Mouse (Mus musculus) heart, adult 18-20 months (tissue): ENCODE measurements at regions not wholly inside any gene's neighbourhood (a gene's known extent, or its start where the extent isn't known, plus 50 kb on each side); places are given as distances from the start of the nearest gene placed in this dataset.
"Not testable (repeated sequence)": the region's sequence is repeated elsewhere in the genome, so short reads cannot be mapped to it uniquely, and the experiment has no call there.

Experiments
- DNase-seq, 2 experiments: peaks; one replicate each; pipeline ENCODE4 v3.0.0; 2021 to 2022; ENCODE audit warnings: mixed read lengths in 1 of 2

GRCm38 (mm10) chr12:48387724-48388123 lies 994.7 kb upstream of the Foxg1 start:
- DNase-seq: no peak

- DNase-seq: no peak
Measured at GRCm38 (mm10) chr12:48388192-48388812, 994.2 kb upstream of the Foxg1 start.

GRCm38 (mm10) chr12:48391008-48391407 lies 991.5 kb upstream of the Foxg1 start:
- no peak for DNase-seq

- DNase-seq: no peak
Measured at GRCm38 (mm10) chr12:48439333-48440046, 943.0 kb upstream of the Foxg1 start.

GRCm38 (mm10) chr12:48448719-48449118 lies 933.7 kb upstream of the Foxg1 start:
- not testable (repeated sequence) for DNase-seq

GRCm38 (mm10) chr12:48462392-48462791 lies 920.1 kb upstream of the Foxg1 start:
- DNase-seq: no peak

- no peak for DNase-seq
Measured at GRCm38 (mm10) chr12:48500735-48501134, 881.7 kb upstream of the Foxg1 start.

- no peak for DNase-seq
Measured at GRCm38 (mm10) chr12:48511594-48511993, 870.9 kb upstream of the Foxg1 start.

GRCm38 (mm10) chr12:48512259-48512658 lies 870.2 kb upstream of the Foxg1 start:
- no peak for DNase-seq

- DNase-seq: no peak
Measured at GRCm38 (mm10) chr12:48521996-48522395, 860.5 kb upstream of the Foxg1 start.

- peak in 1 of 2 experiments; percentile 25 for DNase-seq
Measured at GRCm38 (mm10) chr12:48559690-48560089, 822.8 kb upstream of the Foxg1 start.

GRCm38 (mm10) chr12:48604401-48605197 lies 777.9 kb upstream of the Foxg1 start:
- no peak for DNase-seq

- DNase-seq: no peak
Measured at GRCm38 (mm10) chr12:48605423-48605822, 777.0 kb upstream of the Foxg1 start.

GRCm38 (mm10) chr12:48609391-48609790 lies 773.1 kb upstream of the Foxg1 start:
- no peak for DNase-seq

- peak in 1 of 2 experiments; percentile 2 for DNase-seq
Measured at GRCm38 (mm10) chr12:48612066-48612465, 770.4 kb upstream of the Foxg1 start.

- DNase-seq: no peak
Measured at GRCm38 (mm10) chr12:48616337-48616736, 766.1 kb upstream of the Foxg1 start.

GRCm38 (mm10) chr12:48633559-48633958 lies 748.9 kb upstream of the Foxg1 start:
- DNase-seq: no peak

GRCm38 (mm10) chr12:48634671-48635241 lies 747.7 kb upstream of the Foxg1 start:
- no peak for DNase-seq

GRCm38 (mm10) chr12:48641974-48642373 lies 740.5 kb upstream of the Foxg1 start:
- no peak for DNase-seq

- DNase-seq: no peak
Measured at GRCm38 (mm10) chr12:48645135-48645534, 737.3 kb upstream of the Foxg1 start.

GRCm38 (mm10) chr12:48645910-48646309 lies 736.5 kb upstream of the Foxg1 start:
- DNase-seq: no peak

GRCm38 (mm10) chr12:48675176-48675575 lies 707.3 kb upstream of the Foxg1 start:
- DNase-seq: no peak

GRCm38 (mm10) chr12:48680957-48681356 lies 701.5 kb upstream of the Foxg1 start:
- no peak for DNase-seq
